ENCODE assay signal across 10 mouse cellular contexts in genomic region chr11:22965503-22965902, GRCm38 (mm10). TPM values are rescaled to one million over a fixed set of nuclear protein-coding genes. Genes with fewer than 3 reads are reported as not detected.
DNase-seq lines count a peak whose midpoint lies in the region; ATAC-seq and TF ChIP-seq lines count a peak whose summit lies in the region.
"Had no signal": no experiment of that assay in that cellular context is flagged by ENCODE, and none has a peak within 500 bp of the region (broad histone marks: within the 10 kb centered on the region; RNA-seq: fewer than 3 reads in every experiment).

No protein-coding gene starts in this region.

- no peak for TF ChIP-seq EP300 in liver, postnatal 0 days (IDR thresholded peaks at IDR 0.05; ENCODE audit: low read depth)

- DNase-seq in adrenal gland, adult (ENCODE audit: inconsistent age in 2 of 2, low spot score in 1 of 2), result peak; percentile 80 to 87
- no peak for DNase-seq in adrenal gland, postnatal 4 days (ENCODE audit: low spot score in 2 of 2)
- DNase-seq in liver, postnatal 0 days, result no peak
- DNase-seq in liver, embryonic 11.5 days (ENCODE audit: low spot score), result no peak
- no peak for DNase-seq in G1E (ENCODE audit: low spot score)
- DNase-seq in induced T-regulatory cell, adult 2 months (ENCODE audit: low read depth), result peak; percentile 58
- no peak for DNase-seq in embryo, embryonic 10.5 days (ENCODE audit: low spot score)
- no peak for DNase-seq in heart, postnatal 4 days
- DNase-seq: gastrocnemius, postnatal 36 days had no signal

- H3K4me3 ChIP-seq in liver, postnatal 0 days (ENCODE audit: low read depth, low read length), result no peak overlapping the region
- no peak overlapping the region for H3K4me3 ChIP-seq in liver, embryonic 11.5 days (ENCODE audit: low read depth, low read length)
- no peak overlapping the region for H3K4me3 ChIP-seq in G1E (ENCODE audit: low read depth, low read length)
- H3K4me3 ChIP-seq: midbrain, embryonic 15.5 days had no signal

- peak; percentile 57 for TF ChIP-seq CTCF in liver, postnatal 0 days (IDR thresholded peaks at IDR 0.05; ENCODE audit: low read depth)
- no peak for TF ChIP-seq CTCF in G1E (IDR thresholded peaks at IDR 0.05; ENCODE audit: low read depth, low read length)

- peaks cover 8% of the 10 kb centered on the region; the same call in 1 of the 2 replicates for H3K9me3 ChIP-seq in liver, postnatal 0 days (ENCODE audit: low read length)
- no peaks in the 10 kb centered on the region; the same call in 1 of the 2 replicates for H3K9me3 ChIP-seq in liver, embryonic 11.5 days (ENCODE audit: control insufficient read depth, low read length)
- H3K9me3 ChIP-seq in G1E (replicated peaks), result no peaks in the 10 kb centered on the region

- peaks cover 2% of the 10 kb centered on the region; the same call in 1 of the 2 replicates for H3K36me3 ChIP-seq in liver, postnatal 0 days (replicated peaks; ENCODE audit: insufficient read depth, low read length)
- no peaks in the 10 kb centered on the region for H3K36me3 ChIP-seq in liver, embryonic 11.5 days (ENCODE audit: control insufficient read depth, insufficient read depth, low read length)
- peaks cover 21% of the 10 kb centered on the region for H3K36me3 ChIP-seq in G1E (replicated peaks)
- H3K36me3 ChIP-seq: midbrain, embryonic 15.5 days had no signal

- H3K27ac ChIP-seq in liver, postnatal 0 days (ENCODE audit: low read depth), result no peak overlapping the region
- no peak overlapping the region for H3K27ac ChIP-seq in liver, embryonic 11.5 days (ENCODE audit: low read depth, low read length)
- H3K27ac ChIP-seq: midbrain, embryonic 15.5 days had no signal

- no peak overlapping the region for H3K9ac ChIP-seq in liver, postnatal 0 days (replicated peaks)
- H3K9ac ChIP-seq in liver, embryonic 11.5 days (ENCODE audit: low read depth, low read length), result no peak overlapping the region
- H3K9ac ChIP-seq: midbrain, embryonic 15.5 days had no signal

- H3K4me1 ChIP-seq in liver, postnatal 0 days (ENCODE audit: insufficient read depth), result no peaks in the 10 kb centered on the region
- H3K4me1 ChIP-seq in liver, embryonic 11.5 days (replicated peaks; ENCODE audit: control insufficient read depth, insufficient read depth, low read length), result no peaks in the 10 kb centered on the region
- H3K4me1 ChIP-seq in G1E (ENCODE audit: insufficient read depth, low read depth, low read length), result peaks cover 3% of the 10 kb centered on the region
- H3K4me1 ChIP-seq: midbrain, embryonic 15.5 days had no signal

- no peaks in the 10 kb centered on the region for H3K27me3 ChIP-seq in liver, postnatal 0 days (ENCODE audit: insufficient read depth, low read length)
- no peaks in the 10 kb centered on the region for H3K27me3 ChIP-seq in liver, embryonic 11.5 days (replicated peaks; ENCODE audit: control insufficient read depth, insufficient read depth, low read length)
- no peaks in the 10 kb centered on the region for H3K27me3 ChIP-seq in G1E (ENCODE audit: insufficient read depth, low read length)
- H3K27me3 ChIP-seq: midbrain, embryonic 15.5 days had no signal

- no peak overlapping the region for H3K4me2 ChIP-seq in liver, postnatal 0 days (ENCODE audit: low read depth, low read length)
- H3K4me2 ChIP-seq in liver, embryonic 11.5 days, result no peak overlapping the region
- H3K4me2 ChIP-seq: midbrain, embryonic 15.5 days had no signal

- WGBS in liver, postnatal 0 days (ENCODE audit: insufficient replicate concordance), result 80% methylated on average over 4 of the region's 4 CpGs
- WGBS in liver, embryonic 11.5 days, result 75% methylated on average over 4 of the region's 4 CpGs

- ATAC-seq in liver, postnatal 0 days, result no peak
- no peak for ATAC-seq in liver, embryonic 11.5 days (replicated peaks; ENCODE audit: low FRiP score)
- ATAC-seq in G1E (ENCODE audit: extremely low read depth, insufficient number of reproducible peaks, low FRiP score, poor library complexity, severe bottlenecking), result peak; percentile 84
- ATAC-seq: midbrain, embryonic 15.5 days had no signal

RNA-seq across cellular contexts. Expression of gene Zrsr1, which starts 6.3 kb away (rescaled TPM):
- total RNA-seq in adrenal gland, postnatal 4 days (2021), result 10 to 100 TPM; 20.6 to 21.9 TPM
- 1.5 and 2.2 TPM in 2 replicates for polyA plus RNA-seq in liver, postnatal 0 days (2015; fragmentation: Nextera tagmentation; extraction: Ambion mirVana)
- polyA plus RNA-seq in liver, embryonic 11.5 days (2014; fragmentation: Nextera tagmentation; extraction: Ambion mirVana), result 1.7 and 2.1 TPM in 2 replicates
- total RNA-seq in G1E (2014; fragmentation: Nextera tagmentation) (14.9 and 33.6 TPM in 2 replicates), G1E (2017) (9.0 and 10.4 TPM in 2 replicates)
- polyA plus RNA-seq in G1E (2012), result 1.3 and 1.5 TPM in 2 replicates
- 1 to 10 TPM; 8.2 to 8.7 TPM for total RNA-seq in heart, postnatal 4 days (2021)

RNA-seq across cellular contexts. Expression of gene Gm28048, which starts 16.4 kb away (rescaled TPM):
- 10 to 100 TPM; 45.7 to 50.1 TPM for total RNA-seq in adrenal gland, postnatal 4 days (2021)
- polyA plus RNA-seq in liver, postnatal 0 days (2015; fragmentation: Nextera tagmentation; extraction: Ambion mirVana), result 11.7 and 13.0 TPM in 2 replicates
- 17.7 and 20.0 TPM in 2 replicates for polyA plus RNA-seq in liver, embryonic 11.5 days (2014; fragmentation: Nextera tagmentation; extraction: Ambion mirVana)
- 21.1 and 30.9 TPM in 2 replicates for total RNA-seq in G1E (2014; fragmentation: Nextera tagmentation)
- 16.2 and 37.9 TPM in 2 replicates for total RNA-seq in G1E (2017)
- not detected in 2 replicates for polyA plus RNA-seq in G1E (2012)
- total RNA-seq in heart, postnatal 4 days (2021), result 1 to 10 TPM; 7.6 to 8.1 TPM

RNA-seq across cellular contexts. Expression of gene Commd1, which starts 16.7 kb away (rescaled TPM):
- total RNA-seq in adrenal gland, postnatal 4 days (2021), result 100 to 1,000 TPM; 110 to 113 TPM
- 157 and 160 TPM in 2 replicates for polyA plus RNA-seq in liver, postnatal 0 days (2015; fragmentation: Nextera tagmentation; extraction: Ambion mirVana)
- 331 and 333 TPM in 2 replicates for polyA plus RNA-seq in liver, embryonic 11.5 days (2014; fragmentation: Nextera tagmentation; extraction: Ambion mirVana)
- total RNA-seq in G1E (2014; fragmentation: Nextera tagmentation) (74.4 and 77.4 TPM in 2 replicates), G1E (2017) (93.9 and 111 TPM in 2 replicates)
- polyA plus RNA-seq in G1E (2012), result 27.7 and 34.1 TPM in 2 replicates
- total RNA-seq in heart, postnatal 4 days (2021), result 100 to 1,000 TPM; 161 to 186 TPM

RNA-seq across cellular contexts. Expression of gene Cct4, which starts 24.8 kb away (rescaled TPM):
- total RNA-seq in adrenal gland, postnatal 4 days (2021), result 100 to 1,000 TPM; 193 to 196 TPM
- 84.3 and 86.6 TPM in 2 replicates for polyA plus RNA-seq in liver, postnatal 0 days (2015; fragmentation: Nextera tagmentation; extraction: Ambion mirVana)
- polyA plus RNA-seq in liver, embryonic 11.5 days (2014; fragmentation: Nextera tagmentation; extraction: Ambion mirVana), result 399 and 436 TPM in 2 replicates
- total RNA-seq in G1E (2014; fragmentation: Nextera tagmentation) (316 and 338 TPM in 2 replicates), G1E (2017) (354 and 358 TPM in 2 replicates)
- polyA plus RNA-seq in G1E (2012), result 847 and 1,153 TPM in 2 replicates
- 100 to 1,000 TPM; 150 to 156 TPM for total RNA-seq in heart, postnatal 4 days (2021)

RNA-seq across cellular contexts. Expression of gene Fam161a, which starts 41.8 kb away (rescaled TPM):
- total RNA-seq in adrenal gland, postnatal 4 days (2021), result 10 to 100 TPM; 20.6 to 22.5 TPM
- polyA plus RNA-seq in liver, postnatal 0 days (2015; fragmentation: Nextera tagmentation; extraction: Ambion mirVana), result 1.5 and 1.6 TPM in 2 replicates
- polyA plus RNA-seq in liver, embryonic 11.5 days (2014; fragmentation: Nextera tagmentation; extraction: Ambion mirVana), result 1.1 and 1.9 TPM in 2 replicates
- 2.5 and 9.3 TPM in 2 replicates for total RNA-seq in G1E (2014; fragmentation: Nextera tagmentation)
- total RNA-seq in G1E (2017), result 3.1 and 3.5 TPM in 2 replicates
- polyA plus RNA-seq in G1E (2012), result 0.35 and 0.67 TPM in 2 replicates
- 1 to 10 TPM; 1.7 to 2.0 TPM for total RNA-seq in heart, postnatal 4 days (2021)

Comparison
In these comparisons a context has a peak if more than half of its experiments do, and no peak if none do; other contexts are left out.
1. DNase-seq: peak in adrenal gland, adult (2 of 2) and induced T-regulatory cell, adult 2 months (single experiment); none in adrenal gland, postnatal 4 days (0 of 2), liver, postnatal 0 days (single experiment), liver, embryonic 11.5 days (single experiment), G1E (single experiment), embryo, embryonic 10.5 days (single experiment) and heart, postnatal 4 days (single experiment).